Mouse (Mus musculus) megakaryocyte-erythroid progenitor cell, adult 5-6 weeks (primary cell): ENCODE data around the gene Hist2h2ab. TPM values are rescaled to one million over a fixed set of nuclear protein-coding genes. Genes with fewer than 3 reads are reported as not detected.
"Not testable (repeated sequence)": the region's sequence is repeated elsewhere in the genome, so short reads cannot be mapped to it uniquely, and the experiment has no call there.

Experiments
- ATAC-seq: replicated peaks from 2 replicates; pipeline ENCODE4 v1.8.0; 2016; ENCODE audit warnings: mild to moderate bottlenecking, inconsistent platforms; ENCODE audit not compliant: severe bottlenecking, poor library complexity, low FRiP score, low TSS enrichment
- total RNA-seq, 2 experiments: library from RNA; stranded (forward) in 1 of 2; stranded (reverse) in 1 of 2; fragments of 200-1000, 215-1000 nt in 1 of 2; fragments of >200 nt in 1 of 2; fragmentation: Nextera tagmentation in 1 of 2; gene quantifications; 2 replicates each; pipeline ENCODE4 v1.2.3; 2014 to 2017

Hist2h2ab gene
- total RNA-seq (2014; fragmentation: Nextera tagmentation) (13.4 and 16.5 TPM in 2 replicates), total RNA-seq (2017) (180 and 196 TPM in 2 replicates)

DNA sequence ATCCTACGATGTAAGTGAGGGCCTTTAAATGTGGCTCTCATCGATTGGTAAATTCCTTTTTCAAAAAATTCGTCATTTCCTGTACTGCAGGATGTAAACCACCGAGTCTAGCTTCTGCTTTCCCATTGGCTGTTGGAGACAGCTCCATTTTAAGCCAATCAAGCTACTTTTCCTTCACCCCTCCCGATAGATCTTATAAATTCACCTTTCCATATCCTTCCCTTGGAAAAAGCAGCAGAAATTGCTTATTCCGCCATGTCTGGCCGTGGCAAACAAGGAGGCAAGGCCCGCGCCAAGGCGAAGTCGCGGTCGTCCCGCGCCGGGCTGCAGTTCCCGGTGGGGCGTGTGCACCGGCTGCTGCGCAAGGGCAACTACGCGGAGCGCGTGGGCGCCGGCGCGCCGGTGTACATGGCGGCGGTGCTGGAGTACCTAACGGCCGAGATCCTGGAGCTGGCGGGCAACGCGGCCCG, at the start of gene Hist2h2ab, which contains the start of gene Bola1:
Gene Hist2h2ab (plus strand): TSS at position 205 of the 470 bp plus-strand sequence.
Gene Bola1 (minus strand): TSS at position 49 of the 470 bp plus-strand sequence.
- peak; percentile 42 for ATAC-seq

- no peak for ATAC-seq
Observed at GRCm38 (mm10) chr3:96170276-96170675, 49.4 kb upstream of the Hist2h2ab start.

GRCm38 (mm10) chr3:96170976-96171545, 48.6 kb upstream of the Hist2h2ab start:
- no peak for ATAC-seq

- no peak for ATAC-seq
Observed at GRCm38 (mm10) chr3:96171583-96172196, 48.0 kb upstream of the Hist2h2ab start.

- peak; percentile 87 for ATAC-seq
Observed at GRCm38 (mm10) chr3:96172197-96173178, 47.2 kb upstream of the Hist2h2ab start, which contains the start of gene Sf3b4. Sf3b4 (plus strand) TSS chr3:96172332.

DNA sequence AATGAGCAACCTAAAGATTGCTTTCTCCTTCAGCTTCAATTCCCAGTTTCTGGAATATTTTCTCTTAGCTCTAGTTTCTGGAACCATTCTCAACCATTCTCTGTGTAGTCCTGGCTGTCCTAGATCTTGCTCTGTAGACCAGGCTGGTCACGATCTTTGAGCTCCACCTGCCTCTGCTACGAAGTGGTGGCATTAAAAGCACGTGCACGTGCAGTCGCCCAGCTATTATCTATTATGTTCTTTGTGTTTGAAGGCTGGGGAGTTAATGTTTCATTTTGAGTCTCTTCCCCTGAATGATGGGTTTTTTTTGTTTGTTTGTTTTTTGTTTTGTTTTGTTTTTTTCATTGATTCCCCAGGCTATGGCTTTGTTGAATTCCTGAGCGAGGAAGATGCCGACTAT, 46.5 kb upstream of the Hist2h2ab start:
- no peak for ATAC-seq

DNA sequence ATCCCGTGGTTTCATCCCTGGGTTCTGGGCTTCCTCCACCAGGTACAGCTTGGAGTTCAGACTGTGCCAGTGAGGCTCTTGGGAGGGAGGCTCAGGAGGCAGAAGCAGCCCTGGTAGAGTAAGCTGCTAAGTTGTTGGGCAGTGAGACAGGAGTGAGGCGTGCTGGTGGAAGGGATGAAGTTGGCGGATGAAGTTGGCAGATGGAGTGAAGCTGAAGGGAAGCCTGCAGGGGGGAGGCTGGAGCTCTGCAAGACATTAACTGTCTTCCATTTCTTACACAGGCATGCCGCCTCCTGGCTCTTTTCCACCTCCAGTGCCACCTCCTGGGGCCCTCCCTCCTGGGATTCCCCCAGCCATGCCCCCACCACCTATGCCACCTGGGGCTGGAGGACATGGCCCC, 45.6 kb upstream of the Hist2h2ab start:
- ATAC-seq = not testable (repeated sequence)

DNA sequence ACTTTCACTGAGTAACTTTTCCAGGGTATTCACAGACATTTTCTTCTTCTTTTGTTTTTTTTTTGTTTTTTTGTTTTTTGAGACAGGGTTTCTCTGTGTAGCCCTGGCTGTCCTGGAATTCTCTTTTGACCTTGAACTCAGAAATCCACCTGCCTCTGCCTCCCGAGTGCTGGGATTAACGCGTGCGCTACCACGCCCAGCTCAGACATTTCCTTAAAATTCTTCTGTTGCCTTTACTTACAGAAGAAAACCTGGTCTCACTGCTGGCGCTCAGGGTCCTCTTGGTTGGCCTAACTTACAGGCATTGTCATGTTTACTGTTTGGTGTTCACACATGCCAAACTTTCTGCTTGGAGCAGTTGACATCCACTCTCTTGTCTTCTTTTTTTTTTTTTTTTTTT, 44.4 kb upstream of the Hist2h2ab start:
- ATAC-seq = no peak

DNA sequence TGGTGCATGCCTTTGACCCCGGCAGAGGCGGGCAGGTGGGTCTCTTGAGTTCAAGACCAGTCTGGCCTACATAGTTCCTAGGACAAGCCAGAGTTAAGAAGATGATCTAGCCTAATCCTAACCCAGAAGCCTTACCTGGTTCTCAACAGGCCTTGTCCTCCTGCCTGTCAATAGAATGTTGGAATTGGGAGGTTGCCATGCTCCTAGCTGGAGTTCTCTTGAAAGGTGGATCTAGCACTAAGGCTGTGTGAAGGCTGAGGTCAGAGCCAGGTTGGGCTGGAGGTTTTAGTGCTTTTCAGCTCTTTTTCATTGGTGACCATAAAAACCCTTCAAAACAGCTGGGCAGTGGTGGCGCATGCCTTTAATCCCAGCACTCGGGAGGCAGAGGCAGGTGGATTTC, 41.2 kb upstream of the Hist2h2ab start:
- ATAC-seq = no peak

DNA sequence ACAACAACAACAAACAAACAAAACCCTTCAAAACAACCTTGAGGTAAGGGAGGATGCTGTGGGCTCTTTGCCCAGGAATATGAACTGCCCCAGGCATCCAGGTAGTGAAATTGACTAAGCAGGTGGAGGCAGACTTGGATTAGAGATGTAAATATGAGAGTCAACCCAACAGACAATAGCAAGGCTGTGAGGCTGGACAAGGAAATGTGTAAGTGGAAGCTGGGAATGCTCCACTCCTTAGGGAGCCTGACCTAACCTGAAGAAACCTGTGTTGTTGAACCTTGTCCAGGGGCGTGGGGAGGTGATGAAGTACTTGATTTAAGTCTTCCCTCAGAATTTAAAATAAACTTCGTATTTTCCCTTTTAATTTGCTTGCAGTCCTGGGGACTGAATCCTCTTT, 40.8 kb upstream of the Hist2h2ab start:
- no peak for ATAC-seq

GRCm38 (mm10) chr3:96179531-96179930, 40.1 kb upstream of the Hist2h2ab start:
- ATAC-seq = no peak

DNA sequence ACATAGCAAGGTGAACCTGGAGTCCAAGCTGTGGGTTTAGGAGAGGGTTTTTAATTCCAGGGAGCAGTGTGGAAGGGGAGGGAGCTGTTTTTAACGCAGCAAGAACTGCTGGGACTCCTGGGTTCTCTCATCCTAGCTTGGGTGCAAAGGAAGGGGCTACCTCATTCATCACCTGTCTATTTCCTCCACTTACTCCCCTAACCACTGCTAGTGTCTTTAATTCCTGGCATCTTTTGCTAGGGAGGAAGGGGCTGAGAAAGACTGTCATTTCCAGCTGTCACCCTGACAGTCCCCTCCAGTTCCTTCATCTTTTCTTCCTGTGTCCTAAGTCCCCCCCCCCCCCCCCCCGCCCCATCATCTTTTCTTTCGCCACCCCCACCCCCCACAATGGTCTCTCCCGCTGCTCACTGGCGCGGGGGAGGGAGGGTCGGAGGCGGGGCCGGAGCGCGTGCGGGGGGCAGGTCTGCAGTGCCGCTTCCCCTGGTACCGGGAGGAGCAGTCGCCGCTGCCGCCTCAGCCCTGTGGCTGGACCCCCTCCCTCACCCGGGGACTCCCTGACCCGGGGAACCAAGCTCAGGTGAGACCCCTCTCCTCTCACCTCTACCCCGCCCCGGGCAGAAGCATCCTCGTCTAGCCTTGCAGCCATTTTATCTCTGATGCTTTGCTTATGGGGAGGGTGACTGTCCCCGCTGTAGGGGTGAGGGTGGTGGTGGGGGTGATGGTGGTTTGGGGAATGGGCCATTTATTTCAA, 38.8 kb upstream of the Hist2h2ab start, which contains the start of gene Sv2a:
Gene Sv2a (plus strand): TSS at position 425 of the 751 bp plus-strand sequence.
- peak; percentile 33; the same call in 1 of the 2 replicates for ATAC-seq

DNA sequence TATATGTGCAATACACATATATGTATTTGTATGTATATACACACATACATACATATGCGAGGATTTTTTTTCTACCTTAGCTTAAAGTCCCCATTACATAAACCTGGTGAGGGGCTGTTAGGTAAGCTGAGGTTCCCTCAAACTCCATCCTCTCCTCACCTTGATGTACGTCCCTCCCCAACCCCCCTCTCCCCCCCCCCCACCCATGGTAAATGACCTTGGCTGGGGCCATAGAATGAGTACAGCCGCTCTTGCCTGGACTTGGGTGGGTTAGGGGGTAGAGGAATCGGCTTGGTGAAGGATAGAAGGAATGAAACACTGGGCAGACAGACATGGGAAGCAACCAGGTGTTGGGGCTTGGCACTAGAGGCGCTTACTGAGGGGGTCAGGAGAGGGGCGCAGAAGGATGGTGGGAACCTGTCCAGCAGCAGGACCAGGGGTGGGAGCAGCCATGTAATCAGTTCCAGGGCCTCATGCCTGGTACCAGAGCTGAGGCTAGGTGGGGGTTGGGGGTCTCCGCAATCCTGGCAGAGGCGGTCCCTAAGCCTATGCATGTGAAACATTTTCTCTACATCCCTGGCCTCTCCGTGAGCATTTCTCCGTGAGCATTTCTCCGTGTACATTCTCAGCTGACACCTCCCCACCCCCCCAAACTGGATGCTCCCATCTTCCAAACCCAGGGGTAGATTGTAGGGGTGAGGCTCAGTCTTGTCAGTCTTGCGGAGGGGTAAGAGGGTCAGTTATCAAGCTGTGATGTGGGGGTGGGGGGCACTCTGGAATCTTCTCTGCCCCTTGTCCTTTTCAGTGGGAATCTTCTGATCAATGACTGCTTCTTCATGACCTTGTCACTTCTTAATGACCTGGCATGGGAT, 37.9 kb upstream of the Hist2h2ab start:
- ATAC-seq = no peak

- ATAC-seq = no peak
Observed at GRCm38 (mm10) chr3:96182382-96182776, 37.3 kb upstream of the Hist2h2ab start.

- no peak for ATAC-seq
Observed at GRCm38 (mm10) chr3:96192977-96193376, 26.7 kb upstream of the Hist2h2ab start.

DNA sequence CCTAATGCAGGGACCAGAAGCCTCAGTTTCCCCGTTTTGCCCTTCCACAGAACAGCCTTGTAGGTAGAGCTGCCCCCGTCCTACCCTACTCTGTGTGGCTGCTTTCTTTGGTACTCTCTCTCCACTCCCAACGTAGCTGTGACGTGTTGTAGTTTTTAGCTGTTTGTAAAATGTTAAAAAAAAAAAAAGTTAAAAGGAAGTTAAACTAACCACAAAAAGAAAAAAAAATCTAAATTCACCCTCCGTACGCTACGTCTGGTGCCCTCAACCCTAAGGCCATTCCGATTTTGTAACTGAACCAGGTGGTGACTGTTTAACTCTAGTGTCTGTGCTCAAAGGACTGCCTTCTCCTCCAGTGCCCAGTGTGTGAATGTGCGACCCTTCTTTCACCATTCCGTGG, 24.7 kb upstream of the Hist2h2ab start:
- ATAC-seq = no peak

GRCm38 (mm10) chr3:96195616-96196313, 23.9 kb upstream of the Hist2h2ab start:
- no peak for ATAC-seq
